Mouse (Mus musculus): ENCODE measurements around the gene Tpbg. TPM values are rescaled to one million over a fixed set of nuclear protein-coding genes. Genes with fewer than 3 reads are reported as not detected.
"Not testable (repeated sequence)": the region's sequence is repeated elsewhere in the genome, so short reads cannot be mapped to it uniquely, and the experiment has no call there.

Gene Tpbg
- 1 to 10 TPM; 1.6 to 1.8 TPM for total RNA-seq (2021)
- polyA plus RNA-seq (2012; rRNA removed): 0.59 and 0.98 TPM in 2 replicates
- long read RNA-seq, partial matches to known transcripts: 0 of 4 reads
- long read RNA-seq, other reads (novel, unspliced or antisense): 1 of 4 reads

DNA sequence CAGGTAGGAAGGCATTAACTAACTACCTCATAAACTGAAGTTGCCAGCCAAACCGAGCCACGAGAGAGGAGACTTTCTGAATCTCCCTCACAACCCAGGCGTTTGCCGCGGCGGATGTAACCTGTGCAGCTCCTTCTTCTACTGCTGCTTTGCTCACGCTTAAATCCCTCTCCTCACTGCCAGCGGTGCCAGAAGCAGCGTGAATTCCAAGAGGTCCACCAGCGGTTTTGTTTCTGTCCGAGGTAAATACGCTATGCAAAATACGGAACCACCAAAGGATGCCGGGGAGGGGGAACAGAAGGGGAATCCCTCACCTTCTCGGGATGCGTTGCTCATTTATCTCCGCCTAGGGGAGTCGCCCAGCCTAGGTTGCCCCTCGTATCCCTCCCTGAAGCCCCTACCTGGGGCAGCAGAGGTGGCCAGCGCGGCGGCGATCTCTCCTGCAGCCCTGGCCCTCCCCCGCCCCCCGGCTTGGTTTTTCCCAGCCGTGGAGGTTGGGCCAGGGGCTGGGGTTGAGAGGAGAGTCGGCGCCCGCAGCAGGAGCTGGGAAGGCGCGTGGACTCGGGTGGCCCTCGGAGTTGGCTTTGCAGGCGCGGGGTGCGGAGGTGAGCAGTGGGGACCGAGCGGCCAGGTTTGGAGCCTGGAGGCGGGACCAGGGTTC lies at the start of gene Tpbg:
Tpbg (plus strand) TSS at position 30 of the 661 bp plus-strand sequence.
- DNase-seq: peak; percentile 44 to 60
- peaks cover 19% of the 10 kb centered on the region for H3K27me3 ChIP-seq (ENCODE audit: control insufficient read depth, insufficient read depth, low read length)
- TF ChIP-seq POLR2A (IDR thresholded peaks at IDR 0.05; ENCODE audit: insufficient read depth, low read depth, low read length) (no peak), EP300 (IDR thresholded peaks at IDR 0.05; ENCODE audit: insufficient read depth, low read depth, low read length) (no peak), CTCF (IDR thresholded peaks at IDR 0.05) (no peak)
- H3K4me1 ChIP-seq (ENCODE audit: control insufficient read depth, insufficient read depth, low read length): no peaks in the 10 kb centered on the region
- peak within 1 kb of the TSS; percentile 12; the same call in 1 of the 2 replicates for H3K27ac ChIP-seq
- peak within 1 kb of the TSS; percentile 60 for H3K9ac ChIP-seq (ENCODE audit: low read depth, low read length)
- intact Hi-C loops (cut with DNase I): loop anchor here (10.0 kb wide), 1 partner anchor 612 kb away; no protein-coding TSS in a partner anchor
- no peaks in the 10 kb centered on the region for H3K36me3 ChIP-seq (ENCODE audit: control insufficient read depth, insufficient read depth, low read length)
- peak within 1 kb of the TSS; percentile 61 for H3K4me3 ChIP-seq
- H3K79me2 ChIP-seq (replicated peaks; ENCODE audit: control insufficient read depth, insufficient read depth, low read length): no peaks in the 10 kb centered on the region
- under 1% methylated on average over 38 of the region's 39 CpGs for WGBS

DNA sequence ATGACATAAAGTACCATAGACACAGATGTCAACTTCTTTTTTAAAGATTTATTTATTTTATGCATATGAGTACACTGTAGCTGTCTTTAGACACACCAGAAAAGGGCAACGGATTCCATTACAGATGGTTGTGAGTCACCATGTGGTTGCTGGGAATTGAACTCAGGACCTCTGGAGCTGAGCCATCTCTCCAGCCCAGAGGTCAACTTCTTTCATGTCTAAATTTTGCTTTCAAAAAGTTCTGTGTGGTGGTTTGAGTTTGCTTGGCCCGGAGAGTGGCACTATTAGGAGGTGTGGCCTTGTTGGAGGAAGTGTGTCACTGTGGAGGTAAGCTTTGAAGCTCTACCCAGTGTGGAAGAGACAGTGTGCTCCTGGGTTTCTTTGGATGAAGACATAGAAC lies 40.2 kb upstream of the Tpbg start:
- H3K4me1 ChIP-seq (ENCODE audit: control insufficient read depth, insufficient read depth, low read length); H3K79me2 ChIP-seq (replicated peaks; ENCODE audit: control insufficient read depth, insufficient read depth, low read length); H3K4me3 ChIP-seq; DNase-seq; H3K27ac ChIP-seq; H3K27me3 ChIP-seq (ENCODE audit: control insufficient read depth, insufficient read depth, low read length); intact Hi-C loops (cut with DNase I); H3K36me3 ChIP-seq (ENCODE audit: control insufficient read depth, insufficient read depth, low read length); H3K9ac ChIP-seq (ENCODE audit: low read depth, low read length): not testable (repeated sequence)
- WGBS: 78% methylated on average over 2 of the region's 2 CpGs

DNA sequence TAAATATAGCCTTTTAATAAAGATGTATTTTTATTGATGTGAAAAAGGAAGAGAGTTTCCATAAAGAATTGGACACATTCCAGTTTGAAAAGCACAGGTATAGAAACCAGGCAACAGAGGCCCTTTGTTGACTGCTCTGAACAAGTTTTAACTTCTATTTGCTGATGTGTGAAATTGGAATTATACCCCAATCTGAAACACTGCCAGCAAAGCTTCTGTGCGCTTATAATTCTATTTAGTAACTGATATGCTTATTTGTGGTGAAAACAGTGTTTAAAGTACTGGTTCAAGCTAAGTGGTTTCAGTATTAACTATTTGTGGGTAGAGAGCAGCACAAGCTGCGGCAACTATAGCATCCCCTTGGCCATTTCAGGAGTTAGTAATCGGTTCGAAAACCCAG lies 39.6 kb upstream of the Tpbg start:
- no peak overlapping the region for H3K27ac ChIP-seq
- peaks cover 1% of the 10 kb centered on the region; the same call in 1 of the 2 replicates for H3K4me1 ChIP-seq (ENCODE audit: control insufficient read depth, insufficient read depth, low read length)
- no peaks in the 10 kb centered on the region for H3K36me3 ChIP-seq (ENCODE audit: control insufficient read depth, insufficient read depth, low read length)
- 86% methylated on average over 4 of the region's 4 CpGs for WGBS
- H3K27me3 ChIP-seq (ENCODE audit: control insufficient read depth, insufficient read depth, low read length): no peaks in the 10 kb centered on the region
- H3K9ac ChIP-seq (ENCODE audit: low read depth, low read length): no peak overlapping the region
- no peaks in the 10 kb centered on the region for H3K79me2 ChIP-seq (replicated peaks; ENCODE audit: control insufficient read depth, insufficient read depth, low read length)
- TF ChIP-seq POLR2A (IDR thresholded peaks at IDR 0.05; ENCODE audit: insufficient read depth, low read depth, low read length) (no peak), EP300 (IDR thresholded peaks at IDR 0.05; ENCODE audit: insufficient read depth, low read depth, low read length) (no peak), CTCF (IDR thresholded peaks at IDR 0.05) (no peak)
- intact Hi-C loops (cut with DNase I): no loop called here
- no peak overlapping the region for H3K4me3 ChIP-seq
- DNase-seq: no peak

DNA sequence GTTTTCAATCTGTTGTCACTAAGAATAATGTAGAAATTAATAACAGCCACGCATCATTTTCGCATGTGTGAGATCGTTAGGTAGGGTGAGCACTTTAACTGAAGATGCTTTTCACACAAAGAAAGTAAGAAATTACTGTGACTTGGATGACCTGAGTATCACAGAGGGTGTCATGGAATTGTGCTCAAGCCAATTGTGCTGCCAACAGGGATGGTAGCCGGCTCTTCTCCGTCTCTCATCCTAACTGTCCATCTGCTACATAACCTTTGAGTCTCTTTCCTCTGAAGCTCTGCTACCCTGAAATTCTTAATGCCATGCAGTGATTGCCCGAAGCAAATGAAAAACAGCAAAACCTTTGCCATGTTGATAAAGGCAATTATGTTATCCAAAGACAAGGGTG lies 35.8 kb upstream of the Tpbg start:
- TF ChIP-seq POLR2A (IDR thresholded peaks at IDR 0.05; ENCODE audit: insufficient read depth, low read depth, low read length): no peak
- TF ChIP-seq CTCF (IDR thresholded peaks at IDR 0.05): no peak
- no peak for TF ChIP-seq EP300 (IDR thresholded peaks at IDR 0.05; ENCODE audit: insufficient read depth, low read depth, low read length)
- intact Hi-C loops (cut with DNase I): no loop called here
- Histone ChIP-seq H3K27ac (no peak overlapping the region), H3K9ac (ENCODE audit: low read depth, low read length) (no peak overlapping the region), H3K27me3 (ENCODE audit: control insufficient read depth, insufficient read depth, low read length) (no peaks in the 10 kb centered on the region), H3K4me3 (no peak overlapping the region), H3K36me3 (ENCODE audit: control insufficient read depth, insufficient read depth, low read length) (no peaks in the 10 kb centered on the region), H3K4me1 (ENCODE audit: control insufficient read depth, insufficient read depth, low read length) (no peaks in the 10 kb centered on the region), H3K79me2 (replicated peaks; ENCODE audit: control insufficient read depth, insufficient read depth, low read length) (no peaks in the 10 kb centered on the region)
- WGBS: 88% methylated on average over 6 of the region's 6 CpGs
- DNase-seq: no peak

DNA sequence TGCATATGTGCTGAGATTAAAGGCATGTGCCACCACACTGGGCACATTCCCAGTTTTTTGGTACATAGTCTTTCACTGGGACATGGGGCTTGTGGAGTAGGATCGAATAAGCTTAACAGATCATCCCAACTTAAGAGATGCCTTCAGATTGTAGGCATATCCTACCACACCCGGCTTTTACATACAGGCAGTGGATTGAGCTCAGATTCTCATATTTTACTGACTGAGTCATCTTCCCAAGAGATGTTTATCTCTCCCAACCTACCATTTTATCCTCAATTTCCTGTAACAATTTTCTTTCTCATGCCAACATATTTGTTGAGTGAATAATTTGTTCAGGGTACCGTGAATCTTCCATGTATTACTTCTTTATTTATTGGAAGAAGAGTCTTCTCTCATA lies 32.9 kb upstream of the Tpbg start:
- TF ChIP-seq CTCF (IDR thresholded peaks at IDR 0.05) (no peak), POLR2A (IDR thresholded peaks at IDR 0.05; ENCODE audit: insufficient read depth, low read depth, low read length) (no peak), EP300 (IDR thresholded peaks at IDR 0.05; ENCODE audit: insufficient read depth, low read depth, low read length) (no peak)
- H3K9ac ChIP-seq (ENCODE audit: low read depth, low read length): no peak overlapping the region
- H3K79me2 ChIP-seq (replicated peaks; ENCODE audit: control insufficient read depth, insufficient read depth, low read length): no peaks in the 10 kb centered on the region
- H3K27me3 ChIP-seq (ENCODE audit: control insufficient read depth, insufficient read depth, low read length): no peaks in the 10 kb centered on the region
- H3K36me3 ChIP-seq (ENCODE audit: control insufficient read depth, insufficient read depth, low read length): no peaks in the 10 kb centered on the region
- H3K4me1 ChIP-seq (ENCODE audit: control insufficient read depth, insufficient read depth, low read length): no peaks in the 10 kb centered on the region
- intact Hi-C loops (cut with DNase I): no loop called here
- 81% methylated on average over 3 of the region's 3 CpGs for WGBS
- no peak for DNase-seq
- H3K4me3 ChIP-seq: no peak overlapping the region
- H3K27ac ChIP-seq: no peak overlapping the region

DNA sequence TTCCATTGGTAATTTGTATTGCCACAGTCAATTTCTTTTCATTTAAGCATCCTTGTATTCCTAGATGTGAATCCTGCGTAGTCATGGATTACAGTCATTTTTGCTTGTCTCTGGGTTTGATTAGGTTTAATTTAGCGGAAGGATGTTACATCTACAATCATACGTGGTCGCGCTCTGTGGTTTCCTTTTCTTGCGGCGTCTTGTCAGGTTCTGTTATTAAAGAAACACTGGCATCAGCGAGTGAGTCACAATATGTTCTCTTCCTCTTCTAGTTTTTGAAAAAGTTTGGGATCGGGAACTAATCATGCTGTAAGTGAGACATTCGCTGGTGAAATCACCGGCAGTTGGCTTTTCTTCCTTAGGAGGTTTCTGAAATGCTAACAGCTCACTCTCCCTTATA lies 21.4 kb upstream of the Tpbg start:
- Histone ChIP-seq H3K4me1 (ENCODE audit: control insufficient read depth, insufficient read depth, low read length) (no peaks in the 10 kb centered on the region), H3K9ac (ENCODE audit: low read depth, low read length) (no peak overlapping the region), H3K27ac (no peak overlapping the region), H3K36me3 (ENCODE audit: control insufficient read depth, insufficient read depth, low read length) (no peaks in the 10 kb centered on the region), H3K27me3 (ENCODE audit: control insufficient read depth, insufficient read depth, low read length) (no peaks in the 10 kb centered on the region), H3K4me3 (no peak overlapping the region), H3K79me2 (replicated peaks; ENCODE audit: control insufficient read depth, insufficient read depth, low read length) (no peaks in the 10 kb centered on the region)
- no peak for TF ChIP-seq EP300 (IDR thresholded peaks at IDR 0.05; ENCODE audit: insufficient read depth, low read depth, low read length)
- no peak for TF ChIP-seq CTCF (IDR thresholded peaks at IDR 0.05)
- TF ChIP-seq POLR2A (IDR thresholded peaks at IDR 0.05; ENCODE audit: insufficient read depth, low read depth, low read length): no peak
- intact Hi-C loops (cut with DNase I): no loop called here
- DNase-seq: no peak
- 84% methylated on average over 11 of the region's 11 CpGs for WGBS

Data from heart, adult 2 months (tissue).